Mouse (Mus musculus) testis, adult 2 months (tissue): ENCODE results near the gene Ank.

Experiments used
- CTCF ChIP-seq: fragments of 200-500 bp; IDR thresholded peaks from 2 replicates; pipeline ENCODE4 v1.5.1; 2012; ENCODE audit warnings: low read depth, mild to moderate bottlenecking, inconsistent platforms, low read length, moderate library complexity; ENCODE audit not compliant: control insufficient read depth, insufficient read depth, insufficient replicate concordance
- POLR2A ChIP-seq: fragments of 200-500 bp; IDR thresholded peaks from 2 replicates; pipeline ENCODE4 v1.6.1; 2012; ENCODE audit warnings: low read depth, mild to moderate bottlenecking, inconsistent platforms, low read length, moderate library complexity; ENCODE audit not compliant: control insufficient read depth

GRCm38 (mm10) chr15:27467641-27468040, 1.2 kb downstream of the Ank start:
- TF ChIP-seq CTCF, result no peak
- no peak for TF ChIP-seq POLR2A
